Mouse (Mus musculus) right cerebral cortex, postnatal 14 days (tissue): ENCODE measurements around the gene Zscan12.

ENCODE experiments used
- DNase-seq: peaks from one replicate; pipeline ENCODE4 v3.0.0; 2022

Zscan12 gene

GRCm38 (mm10) chr13:21402848-21403247 lies 40.2 kb downstream of the Zscan12 start:
- DNase-seq, result no peak

GRCm38 (mm10) chr13:21407341-21407740 lies 44.7 kb downstream of the Zscan12 start:
- no peak for DNase-seq

GRCm38 (mm10) chr13:21407969-21408804 lies 45.6 kb downstream of the Zscan12 start:
- DNase-seq, result peak; percentile 78

- no peak for DNase-seq
Measured at GRCm38 (mm10) chr13:21408805-21409459, 46.3 kb downstream of the Zscan12 start.

- DNase-seq, result no peak
Measured at GRCm38 (mm10) chr13:21414231-21415212, 51.9 kb downstream of the Zscan12 start.

- DNase-seq, result no peak
Measured at GRCm38 (mm10) chr13:21415266-21415665, 52.6 kb downstream of the Zscan12 start.

- DNase-seq, result no peak
Measured at GRCm38 (mm10) chr13:21415750-21416149, 53.1 kb downstream of the Zscan12 start.

GRCm38 (mm10) chr13:21417298-21418010 lies 54.8 kb downstream of the Zscan12 start:
- no peak for DNase-seq

GRCm38 (mm10) chr13:21418865-21419264 lies 56.2 kb downstream of the Zscan12 start:
- DNase-seq, result no peak
